Mouse (Mus musculus): ENCODE data around the gene Hoxa9.

DNA sequence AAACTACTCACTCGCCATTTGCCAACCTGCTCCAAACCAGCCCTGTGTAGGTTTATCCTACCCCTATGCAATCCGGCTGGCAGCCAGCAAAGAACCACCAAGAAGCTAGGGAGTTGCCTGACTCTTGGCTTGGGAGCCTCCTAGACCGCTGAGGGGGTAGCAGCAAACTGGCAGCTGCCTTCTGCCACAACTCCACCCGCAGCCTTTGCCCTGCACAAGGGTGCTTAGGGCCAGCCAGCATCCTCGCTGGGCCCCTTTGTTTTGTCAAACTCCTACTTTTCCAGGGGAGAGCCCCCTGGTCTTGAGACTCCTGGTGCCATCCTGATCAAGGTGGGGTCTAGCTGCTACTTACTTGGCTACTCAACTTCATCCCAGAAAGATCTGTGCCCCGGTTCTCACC is 46.2 kb downstream of the Hoxa9 start:
- TF ChIP-seq CTCF (IDR thresholded peaks at IDR 0.05; ENCODE audit: low read depth) (no peak), EP300 (IDR thresholded peaks at IDR 0.05; ENCODE audit: low read depth) (no peak)
